Mouse (Mus musculus) midbrain, postnatal 0 days (tissue): ENCODE data around the gene Zeb2. TPM values are rescaled to one million over a fixed set of nuclear protein-coding genes. Genes with fewer than 3 reads are reported as not detected.
"Not testable (repeated sequence)": the region's sequence is repeated elsewhere in the genome, so short reads cannot be mapped to it uniquely, and the experiment has no call there.

Experiments used
- ATAC-seq: fragments of 200-750 bp; cut with Nextera tagmentation; 2 replicates; pipeline ENCODE4 v1.8.0; 2017; ENCODE audit warnings: moderate number of reproducible peaks, mild to moderate bottlenecking, moderate TSS enrichment, moderate library complexity; ENCODE audit not compliant: low FRiP score
- DNase-seq: peaks from one replicate; pipeline ENCODE4 v3.0.0-alpha.2; 2015; ENCODE audit warnings: low spot score
- H3K27ac ChIP-seq: fragments of 300-500 bp; sonication (generic); 2 replicates; pipeline ENCODE4 v1.5.1; 2014; ENCODE audit warnings: low read depth, mild to moderate bottlenecking, low read length, mixed read lengths
- H3K27me3 ChIP-seq: fragments of 300-500 bp; sonication (generic); 2 replicates; pipeline ENCODE4 v1.6.1; 2014; ENCODE audit warnings: low read length, control low read depth, mixed read lengths; ENCODE audit not compliant: insufficient read depth
- H3K36me3 ChIP-seq: fragments of 300-500 bp; sonication (generic); 2 replicates; pipeline ENCODE4 v1.6.1; 2014; ENCODE audit warnings: low read length, control low read depth, mixed read lengths; ENCODE audit not compliant: insufficient read depth
- H3K4me1 ChIP-seq: fragments of 300-500 bp; sonication (generic); 2 replicates; pipeline ENCODE4 v1.6.1; 2014; ENCODE audit warnings: mild to moderate bottlenecking, control low read depth, antibody characterized with exemption, low read length, mixed read lengths; ENCODE audit not compliant: insufficient read depth
- H3K4me2 ChIP-seq: fragments of 300-500 bp; sonication (generic); 2 replicates; pipeline ENCODE4 v1.6.1; 2014; ENCODE audit warnings: low read depth, mild to moderate bottlenecking, low read length, mixed read lengths; ENCODE audit not compliant: poor library complexity, severe bottlenecking
- H3K4me3 ChIP-seq: fragments of 300-500 bp; sonication (generic); 2 replicates; pipeline ENCODE4 v1.5.1; 2014; ENCODE audit warnings: low read depth, mild to moderate bottlenecking, low read length, moderate library complexity
- H3K9ac ChIP-seq: fragments of 300-500 bp; sonication (generic); replicated peaks from 2 replicates; pipeline ENCODE4 v1.6.1; 2014; ENCODE audit warnings: mild to moderate bottlenecking, low read length, moderate library complexity, mixed read lengths; ENCODE audit not compliant: poor library complexity, severe bottlenecking
- H3K9me3 ChIP-seq: fragments of 300-500 bp; sonication (generic); 2 replicates; pipeline ENCODE4 v1.6.1; 2016; ENCODE audit warnings: low read length, control low read depth
- CTCF ChIP-seq: IDR thresholded peaks from 2 replicates; pipeline ENCODE4 v1.5.1; 2016; ENCODE audit warnings: antibody characterized with exemption, mild to moderate bottlenecking
- WGBS: fragments of 180-500 bp; shearing (Covaris S2); extraction: QIAGEN DNeasy Blood & Tissue Kit; methylation state at CpG from one replicate; pipeline ENCODE4 v1.1.7; 2014; 5-methylcytosine and 5-hydroxymethylcytosine counted together
- polyA plus RNA-seq: library from polyadenylated mRNA; unstranded; fragments of >200 nt; fragmentation: Nextera tagmentation; extraction: Ambion mirVana; gene quantifications from 2 replicates; pipeline ENCODE4 v1.2.1, GENCODE M21; 2015
- total RNA-seq: library from RNA; depleted of rRNA; stranded (reverse); fragments of >200 nt; gene quantifications from 2 replicates; pipeline ENCODE4 v1.2.3, GENCODE M21; 2014

The Zeb2 gene
- total and polyA plus RNA-seq, 2 experiments from 2014 or later, result 15.3 to 39.6 TPM

DNA sequence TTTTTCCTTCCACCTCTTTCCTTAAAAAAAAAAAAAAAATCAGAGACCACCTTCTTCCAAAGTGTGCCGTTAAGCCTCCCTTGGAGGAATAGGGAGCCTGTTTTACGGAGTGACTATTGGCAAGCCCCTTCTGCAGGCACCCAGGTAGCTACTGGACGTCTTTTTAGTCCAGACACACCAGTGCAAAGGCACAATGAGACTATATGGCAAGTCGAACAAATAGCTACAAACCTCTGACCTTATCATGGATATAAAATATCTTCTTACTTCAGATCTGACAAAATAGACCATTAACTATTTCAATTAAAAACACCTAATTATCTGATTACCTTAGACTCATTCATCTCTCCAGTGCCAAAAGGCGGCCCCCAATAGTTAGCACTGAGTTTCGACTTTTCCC lies 2.0 kb downstream of the Zeb2 start:
- no peaks in the 10 kb centered on the region for H3K27me3 ChIP-seq
- no peaks in the 10 kb centered on the region for H3K36me3 ChIP-seq
- peak overlapping the region; percentile 55 for H3K4me3 ChIP-seq
- H3K9ac ChIP-seq, result no peak overlapping the region
- WGBS, result 17% methylated on average over 6 of the region's 6 CpGs
- no peaks in the 10 kb centered on the region for H3K9me3 ChIP-seq
- H3K4me2 ChIP-seq, result peak overlapping the region; percentile 86
- H3K27ac ChIP-seq, result 0 out of 2 replicates have a peak overlapping the region, but pooled peaks have one; percentile 68
- ATAC-seq (no peak), DNase-seq (no peak)
- TF ChIP-seq CTCF, result no peak
- H3K4me1 ChIP-seq, result no peaks in the 10 kb centered on the region

GRCm38 (mm10) chr2:45114596-45114995 lies 2.6 kb downstream of the Zeb2 start:
- Histone ChIP-seq H3K4me1 (no peaks in the 10 kb centered on the region), H3K36me3 (no peaks in the 10 kb centered on the region), H3K4me3 (no peak overlapping the region), H3K9me3 (no peaks in the 10 kb centered on the region), H3K9ac (no peak overlapping the region), H3K27ac (0 out of 2 replicates have a peak overlapping the region, but pooled peaks have one; percentile 14), H3K4me2 (peak overlapping the region; percentile 86; the same call in 1 of the 2 replicates), H3K27me3 (no peaks in the 10 kb centered on the region)
- ATAC-seq, result no peak
- DNase-seq, result no peak
- 27% methylated on average over 2 of the region's 2 CpGs for WGBS
- no peak for TF ChIP-seq CTCF

- no peaks in the 10 kb centered on the region for H3K36me3 ChIP-seq
- no peak for TF ChIP-seq CTCF
- no peak for ATAC-seq
- H3K4me2 ChIP-seq, result peak overlapping the region; percentile 91
- no peaks in the 10 kb centered on the region for H3K27me3 ChIP-seq
- DNase-seq, result no peak
- no peak overlapping the region for H3K27ac ChIP-seq
- H3K9me3 ChIP-seq, result no peaks in the 10 kb centered on the region
- no peak overlapping the region for H3K4me3 ChIP-seq
- WGBS, result 36% methylated on average over 3 of the region's 3 CpGs
- H3K9ac ChIP-seq, result no peak overlapping the region
- no peaks in the 10 kb centered on the region for H3K4me1 ChIP-seq
These were observed 3.3 kb downstream of the Zeb2 start for GRCm38 (mm10) chr2:45113912-45114311.

DNA sequence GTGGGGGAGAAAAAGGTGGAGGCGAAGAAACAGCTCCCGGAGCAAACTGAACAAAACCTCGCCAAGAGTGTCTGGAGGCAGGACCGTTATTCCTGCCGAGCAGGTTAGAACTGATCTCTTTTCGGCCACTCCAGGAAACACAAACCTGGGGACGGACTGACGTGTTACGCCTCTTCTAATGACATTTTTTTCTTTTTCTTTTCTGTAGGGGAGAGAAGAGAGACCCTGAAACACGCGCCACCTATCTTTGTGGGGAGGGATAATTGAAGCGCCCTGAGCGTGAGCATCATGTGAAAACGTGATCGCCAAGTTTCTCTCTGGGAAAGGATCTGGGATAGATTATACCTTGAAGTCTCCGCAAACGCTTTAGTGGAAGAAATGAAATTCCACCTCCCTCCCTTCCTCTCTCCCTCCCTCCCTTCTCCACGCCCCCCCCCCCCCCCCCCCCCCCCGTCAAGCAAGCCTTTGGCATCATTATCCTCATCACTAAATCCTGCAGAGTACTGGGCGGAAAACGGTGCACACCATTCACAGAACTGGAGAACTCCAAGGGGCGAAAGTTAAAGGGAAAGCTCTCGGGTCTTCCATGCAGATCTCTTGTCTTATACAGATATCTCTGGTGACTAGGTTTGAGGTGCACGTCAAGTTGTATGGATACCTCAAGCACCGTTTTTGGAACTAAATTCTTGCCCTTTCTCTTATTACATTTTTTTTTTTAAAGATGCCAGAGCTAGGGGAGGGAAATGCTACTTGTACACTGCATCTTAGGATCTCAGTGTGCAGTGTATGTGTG lies 4.1 kb downstream of the Zeb2 start:
- DNase-seq (peak; percentile 83), ATAC-seq (no peak)
- no peaks in the 10 kb centered on the region for H3K27me3 ChIP-seq
- peak overlapping the region; percentile 68 for H3K4me3 ChIP-seq
- peak overlapping the region; percentile 8 for H3K27ac ChIP-seq
- TF ChIP-seq CTCF, result peak; percentile 71
- H3K4me2 ChIP-seq, result peak overlapping the region; percentile 91
- H3K36me3 ChIP-seq, result no peaks in the 10 kb centered on the region
- H3K9ac ChIP-seq, result peak overlapping the region; percentile 45
- WGBS, result under 1% methylated on average over 23 of the region's 25 CpGs
- H3K4me1 ChIP-seq, result no peaks in the 10 kb centered on the region
- no peaks in the 10 kb centered on the region for H3K9me3 ChIP-seq

DNA sequence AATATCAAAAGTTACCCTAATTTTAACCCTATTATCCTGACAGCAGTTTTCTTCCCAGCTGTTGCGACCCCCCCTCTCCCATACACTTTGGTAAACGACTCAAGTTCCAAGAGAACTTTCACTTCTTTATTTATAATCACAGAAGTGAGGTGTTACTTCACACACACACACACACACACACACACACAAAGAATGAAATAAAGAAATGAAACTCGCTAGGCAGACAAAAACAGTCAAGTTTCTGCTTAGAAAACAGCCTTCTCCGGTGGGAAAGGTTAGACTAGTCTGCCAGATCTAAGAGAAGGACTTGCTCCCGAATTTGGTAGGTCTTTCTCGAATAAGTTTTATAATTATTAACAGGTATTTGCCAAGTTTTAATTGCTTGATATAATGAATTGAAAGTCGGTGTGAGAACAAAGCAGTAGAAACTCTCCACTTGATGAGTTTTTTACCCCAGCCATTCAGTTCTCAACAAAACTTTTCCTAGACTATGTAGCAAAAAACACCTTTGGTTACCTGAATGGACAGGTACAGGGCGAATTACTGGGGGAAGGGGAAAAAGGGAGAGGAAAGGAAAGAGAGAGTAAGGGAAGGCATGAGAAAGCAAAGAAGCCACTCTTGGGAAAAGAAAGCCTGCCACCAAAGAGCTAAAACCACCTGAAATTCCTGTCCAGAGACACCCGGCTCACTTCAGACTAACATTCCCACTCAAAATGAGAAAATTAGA lies 5.0 kb downstream of the Zeb2 start:
- TF ChIP-seq CTCF, result no peak
- peak overlapping the region; percentile 68 for H3K4me3 ChIP-seq
- peak overlapping the region; percentile 45 for H3K9ac ChIP-seq
- no peaks in the 10 kb centered on the region for H3K27me3 ChIP-seq
- no peaks in the 10 kb centered on the region for H3K4me1 ChIP-seq
- H3K36me3 ChIP-seq, result no peaks in the 10 kb centered on the region
- ATAC-seq, result no peak
- 6% methylated on average over 9 of the region's 9 CpGs for WGBS
- no peak for DNase-seq
- peak overlapping the region; percentile 91 for H3K4me2 ChIP-seq
- H3K27ac ChIP-seq, result peak overlapping the region; percentile 8; the same call in 1 of the 2 replicates
- H3K9me3 ChIP-seq, result no peaks in the 10 kb centered on the region

- H3K36me3 ChIP-seq, H3K9me3 ChIP-seq, DNase-seq, H3K27me3 ChIP-seq, ATAC-seq, H3K27ac ChIP-seq, H3K4me1 ChIP-seq: not testable (repeated sequence)
- WGBS, result 12% methylated on average over 3 of the region's 3 CpGs
- Histone ChIP-seq H3K4me2 (peak overlapping the region; percentile 91), H3K4me3 (peak overlapping the region; percentile 68), H3K9ac (peak overlapping the region; percentile 78; the same call in 1 of the 2 replicates)
These were observed 5.6 kb downstream of the Zeb2 start for GRCm38 (mm10) chr2:45111571-45111970.
